Mouse (Mus musculus) MEL (cell line): ENCODE measurements around the gene Vti1b.

ENCODE experiments used
- CHD1 ChIP-seq: IDR thresholded peaks from 2 replicates; pipeline ENCODE4 v1.6.1; 2012; ENCODE audit warnings: low read depth, mild to moderate bottlenecking, inconsistent platforms, low read length, improper control_type of control experiment
- CTCF ChIP-seq, 3 experiments: IDR thresholded peaks in 2 of 3; conservative IDR thresholded peaks in 1 of 3; 2 replicates each; pipeline ENCODE4 v1.5.1; 2011 to 2012; ENCODE audit warnings: low read length in 3 of 3, low read depth in 2 of 3, mild to moderate bottlenecking in 2 of 3, improper control_type of control experiment in 1 of 3, inconsistent platforms in 1 of 3, mixed read lengths in 1 of 3, moderate library complexity in 1 of 3; ENCODE audit not compliant: control insufficient read depth in 1 of 3, insufficient read depth in 1 of 3, poor library complexity in 1 of 3, severe bottlenecking in 1 of 3
- GATA1 ChIP-seq: IDR thresholded peaks from 2 replicates; pipeline ENCODE4 v1.6.1; 2011; ENCODE audit warnings: low read depth, low read length, improper control_type of control experiment
- KAT2A ChIP-seq: conservative IDR thresholded peaks from 2 replicates; pipeline ENCODE4 v1.6.1; 2012; ENCODE audit warnings: low read depth, low read length, improper control_type of control experiment, inconsistent platforms
- MAFK ChIP-seq: IDR thresholded peaks from 2 replicates; pipeline ENCODE4 v1.6.1; 2011; ENCODE audit warnings: low read depth, mild to moderate bottlenecking, low read length, improper control_type of control experiment, borderline replicate concordance
- MAZ ChIP-seq: IDR thresholded peaks from 2 replicates; pipeline ENCODE4 v1.6.1; 2012; ENCODE audit warnings: low read depth, mild to moderate bottlenecking, inconsistent platforms, low read length, improper control_type of control experiment
- MYB ChIP-seq: IDR thresholded peaks from 2 replicates; pipeline ENCODE4 v1.6.1; 2011; ENCODE audit warnings: mild to moderate bottlenecking, low read depth, low read length, improper control_type of control experiment
- NELFE ChIP-seq: IDR thresholded peaks from 2 replicates; pipeline ENCODE4 v1.6.1; 2011; ENCODE audit warnings: low read depth, low read length, improper control_type of control experiment
- POLR2A ChIP-seq, 2 experiments: IDR thresholded peaks; 2 replicates each; pipeline ENCODE4 v1.6.1; 2011 to 2012; ENCODE audit warnings: low read length in 2 of 2, mild to moderate bottlenecking in 2 of 2, control low read depth in 1 of 2, improper control_type of control experiment in 1 of 2, low read depth in 1 of 2, moderate library complexity in 1 of 2; ENCODE audit not compliant: control insufficient read depth in 1 of 2, insufficient read depth in 1 of 2, poor library complexity in 1 of 2
- TAL1 ChIP-seq: IDR thresholded peaks from 2 replicates; pipeline ENCODE4 v1.6.1; 2012; ENCODE audit warnings: mild to moderate bottlenecking, inconsistent platforms, low read length, moderate library complexity, mixed read lengths
- USF2 ChIP-seq, 2 experiments: IDR thresholded peaks; 2 replicates each; pipeline ENCODE4 v1.6.1; 2011 to 2012; ENCODE audit warnings: improper control_type of control experiment in 2 of 2, low read length in 2 of 2, borderline replicate concordance in 1 of 2, inconsistent platforms in 1 of 2, low read depth in 1 of 2, mild to moderate bottlenecking in 1 of 2; ENCODE audit not compliant: insufficient read depth in 1 of 2

- TF ChIP-seq KAT2A (no peak), CTCF (IDR thresholded peaks at IDR 0.05 in 2 of 3, conservative IDR thresholded peaks at IDR 0.05 in 1 of 3; ENCODE audit: control insufficient read depth in 1 of 3, insufficient read depth in 1 of 3, low read depth in 2 of 3, low read length in 3 of 3, poor library complexity in 1 of 3, severe bottlenecking in 1 of 3) (no peak), NELFE (no peak), GATA1 (no peak), POLR2A (IDR thresholded peaks at IDR 0.05; ENCODE audit: control insufficient read depth in 1 of 2, insufficient read depth in 1 of 2, low read depth in 1 of 2, low read length in 2 of 2, poor library complexity in 1 of 2) (no peak), MYB (no peak), CHD1 (no peak), TAL1 (no peak), MAZ (no peak), USF2 (IDR thresholded peaks at IDR 0.05; ENCODE audit: borderline replicate concordance in 1 of 2, insufficient read depth in 1 of 2, low read depth in 1 of 2, low read length in 2 of 2) (no peak), MAFK (no peak)
These were observed 41.9 kb downstream of the Vti1b start, which contains the start of gene Arg2 for GRCm38 (mm10) chr12:79130299-79131177.
